Mouse (Mus musculus): ENCODE results near the gene Il4ra. TPM values are rescaled to one million over a fixed set of nuclear protein-coding genes. Genes with fewer than 3 reads are reported as not detected.

Il4ra gene
- polyA plus RNA-seq, 1 experiment from 2014 or later: 3.5 TPM

GRCm38 (mm10) chr7:125581317-125581672 is 29.4 kb downstream of the Il4ra start:
- Histone ChIP-seq H3K9me3 (ENCODE audit: control insufficient read depth, low read length) (no peaks in the 10 kb centered on the region), H3K4me2 (peak overlapping the region; percentile 87), H3K27me3 (ENCODE audit: control insufficient read depth, insufficient read depth, low read length) (no peaks in the 10 kb centered on the region; the same call in 1 of the 2 replicates), H3K27ac (ENCODE audit: low read depth, low read length) (no peak overlapping the region), H3K4me1 (ENCODE audit: control insufficient read depth, insufficient read depth, low read length) (peaks cover 7% of the 10 kb centered on the region), H3K4me3 (ENCODE audit: low read depth, low read length) (peak overlapping the region; percentile 36), H3K9ac (ENCODE audit: low read length) (peak overlapping the region; percentile 67), H3K36me3 (ENCODE audit: control insufficient read depth, insufficient read depth, low read length) (no peaks in the 10 kb centered on the region)
- ATAC-seq (ENCODE audit: low FRiP score) (peak; percentile 86), DNase-seq (ENCODE audit: low spot score, missing footprints) (peak; percentile 99)
- 3% methylated on average over 21 of the region's 21 CpGs for WGBS

GRCm38 (mm10) chr7:125583325-125584004 is 31.5 kb downstream of the Il4ra start:
- Histone ChIP-seq H3K4me1 (ENCODE audit: control insufficient read depth, insufficient read depth, low read length) (peaks cover 7% of the 10 kb centered on the region), H3K27ac (ENCODE audit: low read depth, low read length) (no peak overlapping the region), H3K9me3 (ENCODE audit: control insufficient read depth, low read length) (no peaks in the 10 kb centered on the region), H3K27me3 (ENCODE audit: control insufficient read depth, insufficient read depth, low read length) (no peaks in the 10 kb centered on the region; the same call in 1 of the 2 replicates), H3K4me3 (ENCODE audit: low read depth, low read length) (no peak overlapping the region), H3K4me2 (no peak overlapping the region), H3K9ac (ENCODE audit: low read length) (no peak overlapping the region), H3K36me3 (ENCODE audit: control insufficient read depth, insufficient read depth, low read length) (no peaks in the 10 kb centered on the region)
- DNase-seq (ENCODE audit: low spot score, missing footprints) (no peak), ATAC-seq (ENCODE audit: low FRiP score) (no peak)
- 78% methylated on average over 6 of the region's 6 CpGs for WGBS

GRCm38 (mm10) chr7:125584005-125584369 is 32.1 kb downstream of the Il4ra start:
- no peak overlapping the region for H3K9ac ChIP-seq (ENCODE audit: low read length)
- WGBS: 86% methylated on average over 5 of the region's 5 CpGs
- H3K4me2 ChIP-seq: no peak overlapping the region
- no peaks in the 10 kb centered on the region; the same call in 1 of the 2 replicates for H3K27me3 ChIP-seq (ENCODE audit: control insufficient read depth, insufficient read depth, low read length)
- no peak overlapping the region for H3K27ac ChIP-seq (ENCODE audit: low read depth, low read length)
- no peak for ATAC-seq (ENCODE audit: low FRiP score)
- H3K36me3 ChIP-seq (ENCODE audit: control insufficient read depth, insufficient read depth, low read length): no peaks in the 10 kb centered on the region
- no peak for DNase-seq (ENCODE audit: low spot score, missing footprints)
- no peak overlapping the region for H3K4me3 ChIP-seq (ENCODE audit: low read depth, low read length)
- H3K4me1 ChIP-seq (ENCODE audit: control insufficient read depth, insufficient read depth, low read length): peaks cover 7% of the 10 kb centered on the region
- no peaks in the 10 kb centered on the region for H3K9me3 ChIP-seq (ENCODE audit: control insufficient read depth, low read length)

- no peaks in the 10 kb centered on the region for H3K36me3 ChIP-seq (ENCODE audit: control insufficient read depth, insufficient read depth, low read length)
- no peaks in the 10 kb centered on the region for H3K9me3 ChIP-seq (ENCODE audit: control insufficient read depth, low read length)
- H3K4me3 ChIP-seq (ENCODE audit: low read depth, low read length): no peak overlapping the region
- no peak overlapping the region for H3K9ac ChIP-seq (ENCODE audit: low read length)
- ATAC-seq (ENCODE audit: low FRiP score) (no peak), DNase-seq (ENCODE audit: low spot score, missing footprints) (no peak)
- WGBS: 97% methylated on average over 23 of the region's 23 CpGs
- H3K4me2 ChIP-seq: no peak overlapping the region
- no peak overlapping the region for H3K27ac ChIP-seq (ENCODE audit: low read depth, low read length)
- H3K4me1 ChIP-seq (ENCODE audit: control insufficient read depth, insufficient read depth, low read length): no peaks in the 10 kb centered on the region
- H3K27me3 ChIP-seq (ENCODE audit: control insufficient read depth, insufficient read depth, low read length): no peaks in the 10 kb centered on the region
Observed at GRCm38 (mm10) chr7:125586355-125586754, 34.4 kb downstream of the Il4ra start.

- Histone ChIP-seq H3K4me3 (ENCODE audit: low read depth, low read length) (no peak overlapping the region), H3K36me3 (ENCODE audit: control insufficient read depth, insufficient read depth, low read length) (no peaks in the 10 kb centered on the region), H3K27ac (ENCODE audit: low read depth, low read length) (no peak overlapping the region), H3K27me3 (ENCODE audit: control insufficient read depth, insufficient read depth, low read length) (no peaks in the 10 kb centered on the region), H3K9me3 (ENCODE audit: control insufficient read depth, low read length) (no peaks in the 10 kb centered on the region), H3K4me2 (no peak overlapping the region), H3K4me1 (ENCODE audit: control insufficient read depth, insufficient read depth, low read length) (no peaks in the 10 kb centered on the region), H3K9ac (ENCODE audit: low read length) (no peak overlapping the region)
- DNase-seq (ENCODE audit: low spot score, missing footprints) (no peak), ATAC-seq (ENCODE audit: low FRiP score) (no peak)
- WGBS: 80% methylated on average over 4 of the region's 4 CpGs
Observed at GRCm38 (mm10) chr7:125588721-125589120, 36.8 kb downstream of the Il4ra start.

GRCm38 (mm10) chr7:125589896-125590295 is 38.0 kb downstream of the Il4ra start:
- Histone ChIP-seq H3K4me3 (ENCODE audit: low read depth, low read length) (no peak overlapping the region), H3K27me3 (ENCODE audit: control insufficient read depth, insufficient read depth, low read length) (no peaks in the 10 kb centered on the region), H3K36me3 (ENCODE audit: control insufficient read depth, insufficient read depth, low read length) (no peaks in the 10 kb centered on the region), H3K27ac (ENCODE audit: low read depth, low read length) (no peak overlapping the region), H3K9me3 (ENCODE audit: control insufficient read depth, low read length) (no peaks in the 10 kb centered on the region), H3K4me1 (ENCODE audit: control insufficient read depth, insufficient read depth, low read length) (no peaks in the 10 kb centered on the region), H3K9ac (ENCODE audit: low read length) (no peak overlapping the region), H3K4me2 (no peak overlapping the region)
- 86% methylated on average over 7 of the region's 7 CpGs for WGBS
- DNase-seq (ENCODE audit: low spot score, missing footprints) (no peak), ATAC-seq (ENCODE audit: low FRiP score) (no peak)

GRCm38 (mm10) chr7:125593831-125594230 is 41.9 kb downstream of the Il4ra start:
- WGBS: 79% methylated on average over 4 of the region's 4 CpGs
- no peak for ATAC-seq (ENCODE audit: low FRiP score)

GRCm38 (mm10) chr7:125596406-125596805 is 44.5 kb downstream of the Il4ra start:
- no peak for DNase-seq (ENCODE audit: low spot score, missing footprints)
- H3K4me2 ChIP-seq: no peak overlapping the region
- H3K4me3 ChIP-seq (ENCODE audit: low read depth, low read length): no peak overlapping the region
- no peak for ATAC-seq (ENCODE audit: low FRiP score)
- H3K4me1 ChIP-seq (ENCODE audit: control insufficient read depth, insufficient read depth, low read length): no peaks in the 10 kb centered on the region
- no peak overlapping the region for H3K9ac ChIP-seq (ENCODE audit: low read length)
- no peaks in the 10 kb centered on the region for H3K9me3 ChIP-seq (ENCODE audit: control insufficient read depth, low read length)
- H3K36me3 ChIP-seq (ENCODE audit: control insufficient read depth, insufficient read depth, low read length): no peaks in the 10 kb centered on the region
- H3K27ac ChIP-seq (ENCODE audit: low read depth, low read length): no peak overlapping the region
- 71% methylated on average over 3 of the region's 3 CpGs for WGBS
- H3K27me3 ChIP-seq (ENCODE audit: control insufficient read depth, insufficient read depth, low read length): no peaks in the 10 kb centered on the region

More at GRCm38 (mm10) chr7:125593831-125594230, 41.9 kb downstream of the Il4ra start:
- H3K9ac ChIP-seq (ENCODE audit: low read length): no peak overlapping the region
- H3K4me3 ChIP-seq (ENCODE audit: low read depth, low read length): no peak overlapping the region
- H3K36me3 ChIP-seq (ENCODE audit: control insufficient read depth, insufficient read depth, low read length): no peaks in the 10 kb centered on the region
- H3K27ac ChIP-seq (ENCODE audit: low read depth, low read length): no peak overlapping the region
- DNase-seq (ENCODE audit: low spot score, missing footprints): no peak
- no peak overlapping the region for H3K4me2 ChIP-seq
- H3K9me3 ChIP-seq (ENCODE audit: control insufficient read depth, low read length): no peaks in the 10 kb centered on the region
- no peaks in the 10 kb centered on the region for H3K27me3 ChIP-seq (ENCODE audit: control insufficient read depth, insufficient read depth, low read length)
- no peaks in the 10 kb centered on the region for H3K4me1 ChIP-seq (ENCODE audit: control insufficient read depth, insufficient read depth, low read length)

- Histone ChIP-seq H3K36me3 (ENCODE audit: control insufficient read depth, insufficient read depth, low read length) (no peaks in the 10 kb centered on the region), H3K9ac (ENCODE audit: low read length) (no peak overlapping the region), H3K4me3 (ENCODE audit: low read depth, low read length) (no peak overlapping the region), H3K4me2 (no peak overlapping the region), H3K9me3 (ENCODE audit: control insufficient read depth, low read length) (no peaks in the 10 kb centered on the region), H3K4me1 (ENCODE audit: control insufficient read depth, insufficient read depth, low read length) (no peaks in the 10 kb centered on the region), H3K27me3 (ENCODE audit: control insufficient read depth, insufficient read depth, low read length) (no peaks in the 10 kb centered on the region), H3K27ac (ENCODE audit: low read depth, low read length) (no peak overlapping the region)
- ATAC-seq (ENCODE audit: low FRiP score) (no peak), DNase-seq (ENCODE audit: low spot score, missing footprints) (no peak)
- 92% methylated on average over 9 of the region's 9 CpGs for WGBS
Observed at GRCm38 (mm10) chr7:125597083-125597482, 45.2 kb downstream of the Il4ra start.

Measured in midbrain, embryonic 11.5 days (tissue).